Mouse (Mus musculus): ENCODE results near the gene Ip6k1. TPM values are rescaled to one million over a fixed set of nuclear protein-coding genes. Genes with fewer than 3 reads are reported as not detected.

Gene Ip6k1
- total RNA-seq, 2 experiments from 2014 or later, result 241 to 243 TPM

GRCm38 (mm10) chr9:108055061-108055460 is 52.8 kb downstream of the Ip6k1 start:
- DNase-seq (ENCODE audit: low spot score in 2 of 2), result no peak

- DNase-seq (ENCODE audit: low spot score in 2 of 2), result no peak
These were observed 53.4 kb downstream of the Ip6k1 start for GRCm38 (mm10) chr9:108055661-108056237.

GRCm38 (mm10) chr9:108056361-108057261 is 54.3 kb downstream of the Ip6k1 start:
- no peak for DNase-seq (ENCODE audit: low spot score in 2 of 2)

GRCm38 (mm10) chr9:108057262-108057562 is 54.9 kb downstream of the Ip6k1 start:
- DNase-seq (ENCODE audit: low spot score in 2 of 2), result no peak

GRCm38 (mm10) chr9:108058291-108058690 is 56.0 kb downstream of the Ip6k1 start:
- DNase-seq (ENCODE audit: low spot score in 2 of 2), result no peak

GRCm38 (mm10) chr9:108062142-108062541 is 59.8 kb downstream of the Ip6k1 start:
- DNase-seq (ENCODE audit: low spot score in 2 of 2), result no peak

- DNase-seq (ENCODE audit: low spot score in 2 of 2), result no peak
These were observed 61.1 kb downstream of the Ip6k1 start for GRCm38 (mm10) chr9:108063361-108063760.

- DNase-seq (ENCODE audit: low spot score in 2 of 2), result peak in 1 of 2 experiments; percentile 82
These were observed 63.2 kb downstream of the Ip6k1 start for GRCm38 (mm10) chr9:108065491-108066011.

GRCm38 (mm10) chr9:108067199-108067598 is 64.9 kb downstream of the Ip6k1 start:
- no peak for DNase-seq (ENCODE audit: low spot score in 2 of 2)

- peak; percentile 64 to 93 for DNase-seq (ENCODE audit: low spot score in 2 of 2)
These were observed 65.6 kb downstream of the Ip6k1 start for GRCm38 (mm10) chr9:108067900-108068299.

- no peak for DNase-seq (ENCODE audit: low spot score in 2 of 2)
These were observed 66.7 kb downstream of the Ip6k1 start for GRCm38 (mm10) chr9:108069007-108069406.

GRCm38 (mm10) chr9:108069529-108069928 is 67.2 kb downstream of the Ip6k1 start:
- no peak for DNase-seq (ENCODE audit: low spot score in 2 of 2)

- no peak for DNase-seq (ENCODE audit: low spot score in 2 of 2)
These were observed 69.5 kb downstream of the Ip6k1 start for GRCm38 (mm10) chr9:108071801-108072200.

GRCm38 (mm10) chr9:108072481-108072924 is 70.2 kb downstream of the Ip6k1 start:
- no peak for DNase-seq (ENCODE audit: low spot score in 2 of 2)

- DNase-seq (ENCODE audit: low spot score in 2 of 2), result no peak
These were observed 71.0 kb downstream of the Ip6k1 start for GRCm38 (mm10) chr9:108073141-108073930.

GRCm38 (mm10) chr9:108080168-108080567 is 77.9 kb downstream of the Ip6k1 start, which contains the start of gene Mst1:
TSS of gene Mst1 (plus strand) at chr9:108080436.
- no peak for DNase-seq (ENCODE audit: low spot score in 2 of 2)

GRCm38 (mm10) chr9:108082549-108082948 is 80.2 kb downstream of the Ip6k1 start:
- DNase-seq (ENCODE audit: low spot score in 2 of 2), result no peak

- DNase-seq (ENCODE audit: low spot score in 2 of 2), result no peak
These were observed 80.7 kb downstream of the Ip6k1 start, which contains the start of gene Rnf123 for GRCm38 (mm10) chr9:108082988-108083431. TSS of gene Rnf123 (minus strand) at chr9:108083346.

- DNase-seq (ENCODE audit: low spot score in 2 of 2), result no peak
These were observed 81.3 kb downstream of the Ip6k1 start for GRCm38 (mm10) chr9:108083561-108083960.

- DNase-seq (ENCODE audit: low spot score in 2 of 2), result no peak
These were observed 83.0 kb downstream of the Ip6k1 start for GRCm38 (mm10) chr9:108085261-108085660.

- DNase-seq (ENCODE audit: low spot score in 2 of 2), result no peak
These were observed 88.4 kb downstream of the Ip6k1 start for GRCm38 (mm10) chr9:108090611-108091120.

Measured in layer of hippocampus, adult 18-20 months (tissue).